Mouse (Mus musculus) bone marrow, adult 2 months (tissue): ENCODE data around the gene Trp53bp1.

Experiments used
- CTCF ChIP-seq: fragments of 200-500 bp; IDR thresholded peaks from 2 replicates; pipeline ENCODE4 v1.5.1; 2011; ENCODE audit warnings: low read length, control low read depth; ENCODE audit not compliant: control insufficient read depth, insufficient read depth
- POLR2A ChIP-seq: fragments of 200-500 bp; IDR thresholded peaks from 2 replicates; pipeline ENCODE4 v1.6.1; 2011; ENCODE audit warnings: low read depth, mild to moderate bottlenecking, control low read depth, low read length, borderline replicate concordance; ENCODE audit not compliant: control insufficient read depth

GRCm38 (mm10) chr2:121268446-121268845 is 2.8 kb downstream of the Trp53bp1 start:
- no peak for TF ChIP-seq CTCF
- no peak for TF ChIP-seq POLR2A
